Mouse (Mus musculus) embryonic facial prominence, embryonic 13.5 days (tissue): ENCODE data around the gene Trim71. TPM values are rescaled to one million over a fixed set of nuclear protein-coding genes. Genes with fewer than 3 reads are reported as not detected.

ENCODE experiments used
- ATAC-seq: fragments of 200-750 bp; cut with Nextera tagmentation; 2 replicates; pipeline ENCODE4 v1.8.0; 2017; ENCODE audit warnings: low read depth; ENCODE audit not compliant: insufficient number of reproducible peaks, insufficient read depth, low FRiP score, low TSS enrichment
- H3K27ac ChIP-seq: fragments of 300-500 bp; sonication (generic); 2 replicates; pipeline ENCODE4 v1.5.1; 2015; ENCODE audit warnings: moderate library complexity, mild to moderate bottlenecking, inconsistent platforms
- H3K27me3 ChIP-seq: fragments of 300-500 bp; sonication (generic); 2 replicates; pipeline ENCODE4 v1.6.1; 2015; ENCODE audit warnings: mild to moderate bottlenecking, inconsistent platforms
- H3K36me3 ChIP-seq: fragments of 300-500 bp; sonication (generic); 2 replicates; pipeline ENCODE4 v1.6.1; 2015; ENCODE audit warnings: mild to moderate bottlenecking, inconsistent platforms
- H3K4me1 ChIP-seq: fragments of 300-500 bp; sonication (generic); 2 replicates; pipeline ENCODE4 v1.6.1; 2015; ENCODE audit warnings: inconsistent platforms
- H3K4me2 ChIP-seq: fragments of 300-500 bp; sonication (generic); 2 replicates; pipeline ENCODE4 v1.6.1; 2015; ENCODE audit warnings: moderate library complexity, mild to moderate bottlenecking, inconsistent platforms
- H3K4me3 ChIP-seq: fragments of 300-500 bp; sonication (generic); 2 replicates; pipeline ENCODE4 v1.5.1; 2015; ENCODE audit warnings: mild to moderate bottlenecking, inconsistent platforms
- H3K9ac ChIP-seq: fragments of 300-500 bp; sonication (generic); 2 replicates; pipeline ENCODE4 v1.6.1; 2015; ENCODE audit warnings: mild to moderate bottlenecking, inconsistent platforms
- H3K9me3 ChIP-seq: fragments of 300-500 bp; sonication (generic); 2 replicates; pipeline ENCODE4 v1.6.1; 2016; ENCODE audit warnings: inconsistent platforms
- WGBS: fragments of 180-500 bp; shearing (Covaris S2); methylation state at CpG from one replicate; pipeline ENCODE4 v1.1.7; 2015; ENCODE audit warnings: mixed read lengths; 5-methylcytosine and 5-hydroxymethylcytosine counted together
- polyA plus RNA-seq: library from polyadenylated mRNA; unstranded; fragments of >200 nt; fragmentation: Nextera tagmentation; extraction: Ambion mirVana; gene quantifications from 2 replicates; pipeline ENCODE4 v1.2.1, GENCODE M21; 2015

Gene Trim71
- polyA plus RNA-seq, 1 experiment from 2014 or later, result 0.46 TPM

DNA sequence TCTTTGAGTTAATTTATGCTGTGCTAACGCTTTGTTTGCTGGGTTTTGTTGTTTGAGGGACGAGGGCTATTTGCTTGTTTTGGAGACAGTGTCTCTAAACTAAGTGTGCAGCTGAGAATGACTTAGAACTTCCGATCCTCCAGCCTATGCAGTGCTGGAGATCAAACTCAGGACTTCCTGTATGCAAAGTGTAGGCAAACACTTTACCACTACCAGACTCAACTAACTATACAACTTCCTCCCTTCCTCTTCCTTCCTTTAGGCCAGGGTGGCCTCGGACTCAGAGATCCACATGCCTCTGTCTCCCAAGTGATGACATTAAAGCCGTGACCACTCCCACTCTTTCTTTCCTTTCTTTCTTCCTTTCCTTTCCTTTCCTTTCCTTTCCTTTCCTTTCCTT is 9.4 kb upstream of the Trim71 start:
- no peaks in the 10 kb centered on the region for H3K4me1 ChIP-seq
- no peak overlapping the region for H3K4me3 ChIP-seq
- H3K27me3 ChIP-seq, result no peaks in the 10 kb centered on the region
- H3K9me3 ChIP-seq, result no peaks in the 10 kb centered on the region
- WGBS, result 70% methylated on average over 5 of the region's 5 CpGs
- no peaks in the 10 kb centered on the region for H3K36me3 ChIP-seq
- ATAC-seq, result no peak
- H3K9ac ChIP-seq, result no peak overlapping the region
- no peak overlapping the region for H3K27ac ChIP-seq
- no peak overlapping the region for H3K4me2 ChIP-seq

DNA sequence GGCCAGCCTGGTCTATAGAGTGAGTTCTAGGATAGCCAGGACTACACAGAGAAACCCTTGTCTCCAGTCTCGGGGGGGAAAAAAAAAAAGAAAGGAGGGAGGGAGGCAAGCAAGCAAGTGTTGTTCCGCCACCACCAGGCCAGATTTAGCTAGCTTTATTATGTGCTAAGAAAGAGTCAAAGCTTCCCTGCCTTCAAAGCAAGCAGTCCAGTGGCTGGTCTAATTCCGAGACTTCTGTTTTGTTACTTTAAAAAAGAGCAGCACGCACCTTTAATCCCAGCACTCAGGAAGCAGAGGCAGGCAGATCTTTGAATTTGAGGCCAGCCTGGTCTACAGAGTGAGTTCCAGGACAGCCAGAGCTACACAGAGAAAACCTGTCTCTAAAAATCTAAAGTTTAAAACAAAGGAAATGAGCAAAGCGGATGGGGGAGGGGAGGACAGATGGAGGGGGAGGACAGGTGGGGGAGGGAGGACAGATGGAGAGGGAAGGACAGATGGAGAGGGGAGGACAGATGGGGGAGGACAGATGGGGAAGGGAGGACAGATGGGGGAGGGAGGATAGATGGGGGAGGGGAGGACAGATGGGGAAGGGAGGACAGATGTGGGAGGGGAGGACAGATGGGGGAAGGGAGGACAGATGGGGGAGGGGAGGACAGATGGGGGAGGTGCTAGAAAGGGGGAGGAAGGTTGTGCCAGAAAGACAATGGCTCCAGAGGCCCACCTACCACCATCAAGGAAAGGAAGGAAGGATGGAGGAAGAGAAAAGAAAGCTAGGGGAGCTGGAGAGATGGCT is 4.7 kb upstream of the Trim71 start:
- Histone ChIP-seq H3K4me3 (no peak overlapping the region), H3K27ac (no peak overlapping the region), H3K4me1 (peaks cover 4% of the 10 kb centered on the region; the same call in 1 of the 2 replicates), H3K36me3 (no peaks in the 10 kb centered on the region), H3K9ac (no peak overlapping the region), H3K4me2 (no peak overlapping the region), H3K9me3 (no peaks in the 10 kb centered on the region), H3K27me3 (no peaks in the 10 kb centered on the region; the same call in none of the 2 replicates)
- ATAC-seq, result no peak
- WGBS, result 90% methylated on average over 5 of the region's 5 CpGs

DNA sequence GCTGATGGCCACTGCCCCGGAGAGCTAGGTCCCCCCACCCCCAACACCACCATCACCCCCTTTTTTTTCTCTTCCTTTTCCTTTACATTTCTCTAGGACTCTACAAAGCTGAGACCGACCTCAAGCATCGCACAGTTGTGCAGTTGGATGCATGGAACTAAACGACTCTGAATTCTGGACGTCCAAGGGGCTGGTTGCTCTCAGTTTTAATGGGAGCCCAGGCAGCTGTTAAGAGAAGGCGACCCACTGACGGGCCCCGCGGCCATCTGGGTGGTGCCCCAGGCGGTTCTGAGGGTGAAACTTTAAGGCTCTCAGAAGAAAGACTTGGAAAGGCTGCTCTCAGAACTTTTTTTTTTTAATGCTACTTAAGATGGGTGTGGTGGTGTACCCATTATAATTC is 498 bp upstream of the Trim71 start:
- Histone ChIP-seq H3K4me1 (peaks cover 37% of the 10 kb centered on the region), H3K9ac (no peak overlapping the region)

DNA sequence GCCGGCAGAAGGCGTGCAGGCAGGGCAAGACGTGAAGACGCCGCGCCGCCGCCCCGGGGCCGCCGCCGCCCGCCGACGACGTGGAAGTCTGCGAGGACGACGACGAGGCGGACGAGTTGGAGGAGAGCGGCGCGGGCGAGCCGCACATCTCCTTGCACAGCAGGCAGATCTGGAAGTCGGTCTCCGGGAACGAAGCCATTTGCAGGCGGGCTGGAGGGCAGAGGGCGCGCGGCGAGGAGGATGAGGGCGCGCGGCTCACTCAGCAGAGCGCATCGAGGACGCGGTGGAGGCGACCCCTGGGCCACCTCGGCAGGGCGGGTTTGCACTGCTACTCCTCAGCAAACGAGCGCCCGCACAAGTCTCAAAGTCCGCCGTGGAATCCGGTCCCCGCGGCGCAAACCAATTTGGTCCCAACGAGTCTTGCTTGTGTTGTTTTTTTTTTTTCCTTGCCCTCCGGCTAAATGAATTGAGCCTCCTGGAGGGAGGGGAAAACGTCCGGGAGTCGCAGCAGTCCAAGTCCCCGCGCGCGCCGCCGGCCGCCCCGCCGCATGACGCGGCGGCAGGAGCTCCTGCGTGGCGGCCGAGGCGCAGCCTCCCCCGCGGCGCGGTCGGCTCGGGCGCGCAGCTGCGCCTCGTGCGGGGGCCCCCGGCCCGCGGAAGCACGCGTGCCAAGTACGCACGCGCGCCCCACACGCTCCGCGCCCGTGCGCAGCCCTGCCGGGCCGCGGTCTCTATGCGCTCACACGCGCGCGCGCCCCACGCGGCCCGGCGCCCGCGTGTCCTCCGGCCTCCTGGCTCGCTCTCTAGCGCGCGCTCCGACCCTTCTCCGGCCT is 1.0 kb downstream of the Trim71 start:
- no peak for ATAC-seq
- H3K4me2 ChIP-seq, result peak overlapping the region; percentile 95
- H3K27me3 ChIP-seq, result peaks cover 50% of the 10 kb centered on the region
- no peaks in the 10 kb centered on the region for H3K9me3 ChIP-seq
- H3K4me3 ChIP-seq, result peak overlapping the region; percentile 64
- under 1% methylated on average over 99 of the region's 122 CpGs for WGBS
- no peaks in the 10 kb centered on the region for H3K36me3 ChIP-seq
- 0 out of 2 replicates have a peak overlapping the region, but pooled peaks have one; percentile 33 for H3K27ac ChIP-seq
- peaks cover 39% of the 10 kb centered on the region for H3K4me1 ChIP-seq
- peak overlapping the region; percentile 73 for H3K9ac ChIP-seq

More for the DNA sequence above, 498 bp upstream of the Trim71 start:
- Histone ChIP-seq H3K4me3 (peak overlapping the region; percentile 64), H3K9me3 (no peaks in the 10 kb centered on the region), H3K27me3 (peaks cover 37% of the 10 kb centered on the region), H3K4me2 (peak overlapping the region; percentile 95), H3K36me3 (no peaks in the 10 kb centered on the region), H3K27ac (no peak overlapping the region)
- no peak for ATAC-seq
- WGBS, result 2% methylated on average over 10 of the region's 10 CpGs

DNA sequence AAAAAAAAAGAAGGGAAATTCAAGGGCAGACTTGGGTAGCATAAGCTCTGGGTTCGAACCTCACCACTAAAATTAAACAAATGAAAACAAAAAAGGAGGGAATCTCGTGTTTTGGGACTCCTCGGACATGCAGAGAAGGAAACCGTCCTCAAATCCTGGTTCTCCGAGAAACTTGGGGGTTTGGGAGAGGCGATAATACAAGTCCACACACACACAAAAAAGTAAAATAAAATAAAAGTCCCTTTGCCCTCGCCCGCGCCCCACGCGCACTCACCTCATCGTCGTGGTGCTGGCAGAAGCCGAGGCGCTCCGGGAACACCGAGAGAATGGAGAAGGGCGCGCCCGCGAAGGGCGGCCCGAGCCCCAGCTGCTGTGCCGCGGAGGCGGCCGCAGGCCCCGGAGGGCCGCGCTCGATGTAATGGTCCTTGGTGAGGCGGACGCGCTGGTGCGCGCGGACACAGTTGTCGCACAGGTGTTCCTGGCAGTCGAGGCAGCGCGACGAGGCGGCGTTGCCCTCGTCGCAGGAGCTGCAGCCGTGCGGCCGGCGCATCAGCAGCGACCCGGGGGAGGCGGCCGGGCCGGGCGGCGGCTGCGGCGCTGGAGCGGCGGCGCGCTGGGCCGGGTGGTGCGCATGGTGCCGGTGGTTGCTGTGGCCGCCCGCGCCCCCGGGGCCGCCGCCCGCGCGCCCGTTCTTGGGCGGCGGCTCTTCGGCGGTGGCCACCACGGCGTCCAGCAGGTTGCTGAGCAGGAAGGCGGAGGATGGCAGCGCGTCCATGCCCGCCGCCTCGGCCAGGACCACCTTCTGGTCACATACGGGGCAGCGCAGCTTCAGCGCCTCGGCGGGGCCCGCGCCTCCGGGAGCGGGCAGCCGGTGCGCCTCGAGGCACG is 1.9 kb downstream of the Trim71 start:
- Histone ChIP-seq H3K9me3 (no peaks in the 10 kb centered on the region), H3K27me3 (peaks cover 52% of the 10 kb centered on the region), H3K4me2 (peak overlapping the region; percentile 95), H3K36me3 (no peaks in the 10 kb centered on the region), H3K27ac (no peak overlapping the region), H3K4me1 (peaks cover 39% of the 10 kb centered on the region), H3K9ac (peak overlapping the region; percentile 73), H3K4me3 (peak overlapping the region; percentile 64)
- no peak for ATAC-seq
- WGBS, result under 1% methylated on average over 65 of the region's 101 CpGs

DNA sequence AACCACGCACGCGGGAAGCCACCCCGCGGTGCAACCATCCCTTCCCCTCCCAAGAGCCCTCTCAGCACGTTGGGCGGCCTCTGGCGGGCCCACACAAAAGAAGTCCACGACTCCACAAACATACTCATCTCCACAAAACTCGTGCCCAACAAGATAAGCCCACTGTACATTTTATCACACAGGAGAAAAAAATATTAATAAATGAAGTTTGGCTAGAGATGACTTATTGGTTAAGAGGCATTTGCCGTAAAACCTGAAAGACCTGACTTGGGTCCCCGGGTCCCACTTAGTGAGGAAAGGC is 2.5 kb downstream of the Trim71 start:
- no peak overlapping the region for H3K27ac ChIP-seq
- no peak for ATAC-seq
- peak overlapping the region; percentile 95 for H3K4me2 ChIP-seq
- H3K4me1 ChIP-seq, result peaks cover 39% of the 10 kb centered on the region
- no peaks in the 10 kb centered on the region for H3K9me3 ChIP-seq
- no peaks in the 10 kb centered on the region for H3K36me3 ChIP-seq
- H3K4me3 ChIP-seq, result peak overlapping the region; percentile 64
- 4% methylated on average over 12 of the region's 12 CpGs for WGBS
- no peak overlapping the region for H3K9ac ChIP-seq
- peaks cover 52% of the 10 kb centered on the region for H3K27me3 ChIP-seq

DNA sequence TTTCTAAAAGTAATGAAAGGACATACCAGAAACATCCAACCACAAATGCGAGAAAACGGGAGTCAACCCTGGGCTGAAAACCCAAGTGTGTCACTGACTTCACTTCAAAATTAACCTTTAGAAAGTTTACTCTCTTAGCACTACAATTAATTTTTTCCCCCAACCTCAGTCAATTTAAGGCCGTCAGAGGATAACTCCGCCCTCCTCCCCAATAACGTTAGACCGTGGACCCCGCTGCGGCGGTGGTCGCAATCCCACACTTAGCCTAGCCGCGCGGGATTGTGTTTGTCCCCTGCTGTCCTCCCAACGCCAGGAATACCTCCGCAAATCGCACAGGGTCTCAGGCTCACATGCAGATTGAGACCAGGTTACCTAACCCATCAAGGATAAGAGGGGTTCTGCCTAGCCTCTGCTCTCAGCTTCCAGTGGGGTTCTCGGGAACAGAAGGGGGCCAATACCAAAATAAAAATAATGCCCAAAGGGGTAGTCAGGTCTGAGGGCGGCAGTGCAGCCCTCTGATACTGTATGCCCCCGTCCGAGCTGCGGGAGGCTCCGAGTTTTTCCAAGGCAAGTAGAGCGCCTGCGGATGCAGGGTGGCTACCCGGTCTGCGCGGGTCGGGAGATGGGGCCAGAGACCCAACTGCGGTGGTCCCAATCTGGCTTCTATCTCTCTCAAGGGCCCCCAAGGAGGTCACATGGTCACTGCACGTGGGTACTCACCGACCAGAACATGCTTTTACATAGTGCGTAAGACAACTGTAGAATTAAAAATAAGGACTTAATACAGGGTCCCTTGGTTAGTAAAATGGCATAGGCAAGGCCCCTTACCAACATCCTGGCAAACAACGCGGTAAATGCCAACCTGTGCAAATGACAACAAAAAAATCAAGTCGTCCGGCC is 3.1 kb downstream of the Trim71 start:
- Histone ChIP-seq H3K27ac (no peak overlapping the region), H3K36me3 (no peaks in the 10 kb centered on the region), H3K4me2 (peak overlapping the region; percentile 95), H3K4me3 (peak overlapping the region; percentile 64), H3K9me3 (no peaks in the 10 kb centered on the region), H3K4me1 (peaks cover 39% of the 10 kb centered on the region), H3K27me3 (peaks cover 52% of the 10 kb centered on the region), H3K9ac (no peak overlapping the region)
- no peak for ATAC-seq
- 2% methylated on average over 36 of the region's 36 CpGs for WGBS

DNA sequence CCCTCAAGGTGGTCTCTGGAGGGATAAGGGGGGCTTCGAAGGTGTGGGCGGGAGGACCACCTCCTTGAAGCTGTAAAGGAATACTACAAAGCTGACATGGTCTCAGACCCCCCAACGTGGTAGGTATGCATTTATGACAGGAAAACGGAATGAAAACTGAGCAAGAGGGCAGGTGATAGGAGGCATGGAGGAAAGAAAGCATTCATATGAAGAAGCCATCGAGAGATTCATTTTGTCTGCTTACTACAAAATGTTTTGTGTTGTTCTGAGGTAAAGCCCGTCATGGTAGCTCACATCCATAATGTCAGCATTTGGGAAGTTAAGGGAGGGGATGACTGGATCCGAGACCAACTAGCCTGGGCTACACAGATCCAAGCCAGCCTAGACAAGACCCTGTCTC is 4.0 kb downstream of the Trim71 start:
- Histone ChIP-seq H3K4me3 (peak overlapping the region; percentile 64; the same call in 1 of the 2 replicates), H3K4me1 (peaks cover 39% of the 10 kb centered on the region), H3K27me3 (peaks cover 52% of the 10 kb centered on the region), H3K9ac (no peak overlapping the region), H3K27ac (no peak overlapping the region), H3K36me3 (no peaks in the 10 kb centered on the region), H3K9me3 (no peaks in the 10 kb centered on the region), H3K4me2 (peak overlapping the region; percentile 95)
- 14% methylated on average over 7 of the region's 7 CpGs for WGBS
- ATAC-seq, result no peak

DNA sequence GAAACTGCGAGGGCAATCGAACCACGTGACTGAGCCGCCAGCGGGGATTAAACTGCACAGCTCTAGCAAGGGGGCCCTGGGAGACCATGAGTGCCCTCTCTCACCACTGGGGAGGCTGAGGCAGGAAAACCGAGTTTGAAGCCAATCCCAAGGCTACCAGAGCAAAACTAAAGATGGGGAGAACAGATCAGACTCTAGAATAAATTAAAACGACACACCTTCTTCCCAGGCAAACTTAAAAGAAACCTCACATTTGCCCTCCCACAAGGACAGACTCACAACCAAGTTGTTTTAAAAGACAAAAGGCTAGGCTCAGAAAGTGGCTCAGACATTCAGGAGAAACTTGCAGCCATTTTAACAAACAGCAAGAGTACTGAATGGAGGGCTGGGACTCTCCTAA is 7.1 kb downstream of the Trim71 start:
- Histone ChIP-seq H3K36me3 (no peaks in the 10 kb centered on the region), H3K4me3 (no peak overlapping the region), H3K4me1 (peaks cover 33% of the 10 kb centered on the region), H3K27me3 (peaks cover 36% of the 10 kb centered on the region), H3K9me3 (no peaks in the 10 kb centered on the region), H3K27ac (no peak overlapping the region), H3K9ac (no peak overlapping the region), H3K4me2 (no peak overlapping the region)
- no peak for ATAC-seq
- WGBS, result 23% methylated on average over 7 of the region's 7 CpGs

DNA sequence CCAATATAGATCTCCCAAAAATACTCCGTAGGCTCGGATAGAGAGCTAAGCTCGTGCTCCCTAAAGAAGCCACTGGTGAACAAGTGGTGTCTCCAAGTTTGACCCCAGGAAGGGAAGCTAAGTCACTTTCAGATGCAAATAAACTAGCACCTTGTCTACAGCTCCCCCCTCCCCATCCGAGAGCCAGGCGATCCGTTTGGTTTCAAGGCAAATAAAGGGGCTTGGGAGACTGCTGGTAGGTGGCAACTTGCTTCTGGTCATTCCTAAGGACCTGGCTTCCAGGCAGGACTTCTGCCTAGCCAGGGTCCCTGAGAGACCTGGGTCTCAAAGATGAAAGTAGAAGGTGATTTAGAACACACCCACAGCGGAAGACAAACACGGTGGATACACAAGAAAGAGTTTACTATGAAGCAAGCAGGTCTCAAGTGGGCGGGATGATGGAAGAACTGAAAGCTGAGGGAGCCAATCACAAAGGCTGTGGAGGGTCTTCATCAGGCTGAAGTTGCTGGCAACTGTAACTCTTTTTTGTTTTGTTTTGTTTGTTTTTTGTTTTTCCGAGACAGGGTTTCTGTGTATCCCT is 7.8 kb downstream of the Trim71 start:
- 53% methylated on average over 10 of the region's 10 CpGs for WGBS
- Histone ChIP-seq H3K9me3 (no peaks in the 10 kb centered on the region), H3K27me3 (peaks cover 28% of the 10 kb centered on the region), H3K9ac (no peak overlapping the region), H3K27ac (no peak overlapping the region), H3K4me1 (peaks cover 27% of the 10 kb centered on the region), H3K4me2 (no peak overlapping the region), H3K36me3 (no peaks in the 10 kb centered on the region), H3K4me3 (no peak overlapping the region)
- no peak for ATAC-seq
